Mouse (Mus musculus): ENCODE data around the gene Ptpra.
"Not testable (repeated sequence)": the region's sequence is repeated elsewhere in the genome, so short reads cannot be mapped to it uniquely, and the experiment has no call there.

Ptpra gene

GRCm38 (mm10) chr2:130558015-130558414 lies 107.9 kb downstream of the Ptpra start:
- DNase-seq (ENCODE audit: low spot score), result no peak

GRCm38 (mm10) chr2:130563212-130564055 lies 113.4 kb downstream of the Ptpra start, which contains the start of gene Mrps26:
TSS of gene Mrps26 (plus strand) at chr2:130563742.
- peak; percentile 93 for DNase-seq (ENCODE audit: low spot score)

GRCm38 (mm10) chr2:130564063-130564462 lies 114.0 kb downstream of the Ptpra start:
- DNase-seq (ENCODE audit: low spot score), result peak; percentile 18

- DNase-seq (ENCODE audit: low spot score), result peak; percentile 52
Measured at GRCm38 (mm10) chr2:130564983-130565382, 114.9 kb downstream of the Ptpra start.

- no peak for DNase-seq (ENCODE audit: low spot score)
Measured at GRCm38 (mm10) chr2:130568921-130569320, 118.8 kb downstream of the Ptpra start.

- no peak for DNase-seq (ENCODE audit: low spot score)
Measured at GRCm38 (mm10) chr2:130569926-130570325, 119.8 kb downstream of the Ptpra start.

- no peak for DNase-seq (ENCODE audit: low spot score)
Measured at GRCm38 (mm10) chr2:130574960-130575359, 124.9 kb downstream of the Ptpra start.

GRCm38 (mm10) chr2:130575873-130576272 lies 125.8 kb downstream of the Ptpra start, which contains the start of gene Oxt:
TSS of gene Oxt (plus strand) at chr2:130576173.
- DNase-seq (ENCODE audit: low spot score), result no peak

GRCm38 (mm10) chr2:130576564-130576963 lies 126.5 kb downstream of the Ptpra start:
- not testable (repeated sequence) for DNase-seq (ENCODE audit: low spot score)

- DNase-seq (ENCODE audit: low spot score), result no peak
Measured at GRCm38 (mm10) chr2:130577021-130577420, 126.9 kb downstream of the Ptpra start.

GRCm38 (mm10) chr2:130577632-130578031 lies 127.6 kb downstream of the Ptpra start:
- DNase-seq (ENCODE audit: low spot score), result no peak

- no peak for DNase-seq (ENCODE audit: low spot score)
Measured at GRCm38 (mm10) chr2:130578148-130578547, 128.1 kb downstream of the Ptpra start.

GRCm38 (mm10) chr2:130579791-130580190 lies 129.7 kb downstream of the Ptpra start:
- DNase-seq (ENCODE audit: low spot score), result no peak

GRCm38 (mm10) chr2:130581201-130581600 lies 131.1 kb downstream of the Ptpra start:
- DNase-seq (ENCODE audit: low spot score), result no peak

- no peak for DNase-seq (ENCODE audit: low spot score)
Measured at GRCm38 (mm10) chr2:130582552-130582951, 132.5 kb downstream of the Ptpra start, which contains the start of gene Avp. TSS of gene Avp (minus strand) at chr2:130582554.

GRCm38 (mm10) chr2:130583902-130584560 lies 134.0 kb downstream of the Ptpra start:
- DNase-seq (ENCODE audit: low spot score), result no peak

GRCm38 (mm10) chr2:130586016-130586415 lies 135.9 kb downstream of the Ptpra start:
- no peak for DNase-seq (ENCODE audit: low spot score)

- DNase-seq (ENCODE audit: low spot score), result no peak
Measured at GRCm38 (mm10) chr2:130588373-130588772, 138.3 kb downstream of the Ptpra start.

- DNase-seq (ENCODE audit: low spot score), result no peak
Measured at GRCm38 (mm10) chr2:130589157-130589556, 139.1 kb downstream of the Ptpra start.

- no peak for DNase-seq (ENCODE audit: low spot score)
Measured at GRCm38 (mm10) chr2:130589761-130590160, 139.7 kb downstream of the Ptpra start.

- no peak for DNase-seq (ENCODE audit: low spot score)
Measured at GRCm38 (mm10) chr2:130591016-130591415, 140.9 kb downstream of the Ptpra start.

GRCm38 (mm10) chr2:130595596-130595995 lies 145.5 kb downstream of the Ptpra start:
- no peak for DNase-seq (ENCODE audit: low spot score)

- peak; percentile 52 for DNase-seq (ENCODE audit: low spot score)
Measured at GRCm38 (mm10) chr2:130597601-130598010, 147.5 kb downstream of the Ptpra start.
